Mouse (Mus musculus) spleen, adult 2 months (tissue): ENCODE measurements around the gene Tldc2.

Experiments used
- CTCF ChIP-seq: fragments of 200-500 bp; IDR thresholded peaks from 2 replicates; pipeline ENCODE4 v1.5.1; 2011; ENCODE audit warnings: mild to moderate bottlenecking, inconsistent platforms; ENCODE audit not compliant: insufficient read depth, insufficient read length, insufficient replicate concordance; ENCODE audit errors: extremely low read depth
- POLR2A ChIP-seq: fragments of 200-500 bp; IDR thresholded peaks from 2 replicates; pipeline ENCODE4 v1.6.1; 2011; ENCODE audit warnings: low read depth, low read length, inconsistent platforms

DNA sequence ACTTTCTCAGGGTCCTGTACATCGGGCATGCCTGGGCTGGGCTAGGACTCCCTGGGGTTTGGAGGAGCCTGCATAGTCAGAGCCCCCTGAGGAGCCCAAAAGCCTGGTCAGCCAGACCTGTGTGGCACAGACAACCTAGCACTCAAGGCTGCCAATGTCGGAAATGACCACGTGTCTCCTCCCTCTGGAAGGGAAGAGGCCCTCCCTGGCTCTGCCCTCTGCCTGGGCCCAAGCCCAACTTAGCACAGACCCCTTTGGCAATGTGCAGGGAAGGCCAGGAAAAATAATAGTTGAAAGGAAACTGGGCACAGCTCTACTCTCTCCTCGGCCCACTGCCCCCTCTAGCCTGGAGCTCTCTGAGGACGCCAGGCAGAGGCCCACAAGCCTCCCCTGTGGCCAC lies 32.0 kb upstream of the Tldc2 start:
- no peak for TF ChIP-seq POLR2A
- TF ChIP-seq CTCF = no peak
